Mouse (Mus musculus) bone marrow, adult 2 months (tissue): Measurements from ENCODE around the gene Emsy. TPM values are rescaled to one million over a fixed set of nuclear protein-coding genes. Genes with fewer than 3 reads are reported as not detected.

ENCODE experiments used
- H3K27ac ChIP-seq: fragments of 200-500 bp; 2 replicates; pipeline ENCODE4 v1.5.1; 2012; ENCODE audit warnings: low read depth, mild to moderate bottlenecking, control low read depth, inconsistent platforms, low read length; ENCODE audit not compliant: control insufficient read depth, poor library complexity, insufficient read depth
- H3K4me1 ChIP-seq: fragments of 200-500 bp; 2 replicates; pipeline ENCODE4 v1.6.1; 2011; ENCODE audit warnings: low read length; ENCODE audit not compliant: control insufficient read depth, insufficient read depth
- H3K4me3 ChIP-seq: fragments of 200-500 bp; replicated peaks from 2 replicates; pipeline ENCODE3; 2011; ENCODE audit warnings: mild to moderate bottlenecking, low read depth, low read length, control low read depth; ENCODE audit not compliant: control insufficient read depth
- CTCF ChIP-seq: fragments of 200-500 bp; IDR thresholded peaks from 2 replicates; pipeline ENCODE4 v1.5.1; 2011; ENCODE audit warnings: low read length, control low read depth; ENCODE audit not compliant: control insufficient read depth, insufficient read depth
- POLR2A ChIP-seq: fragments of 200-500 bp; IDR thresholded peaks from 2 replicates; pipeline ENCODE4 v1.6.1; 2011; ENCODE audit warnings: low read depth, mild to moderate bottlenecking, control low read depth, low read length, borderline replicate concordance; ENCODE audit not compliant: control insufficient read depth
- WGBS: fragments of 180-500 bp; shearing (Covaris S2); methylation state at CpG from one replicate; pipeline ENCODE4 v1.1.7; 2018; 5-methylcytosine and 5-hydroxymethylcytosine counted together
- polyA plus RNA-seq: library from polyadenylated mRNA; stranded (reverse); fragments of >200 nt; gene quantifications from 2 replicates; pipeline ENCODE4 v1.2.4, GENCODE M21; 2011; ENCODE audit warnings: low replicate concordance; ENCODE audit not compliant: missing spikeins, insufficient read depth, insufficient read length

The Emsy gene
- polyA plus RNA-seq, 1 experiment: 17.0 TPM

- 75% methylated on average over 9 of the region's 9 CpGs for WGBS
- TF ChIP-seq CTCF: no peak
- no peak for TF ChIP-seq POLR2A
- no peak overlapping the region for H3K27ac ChIP-seq
- no peaks in the 10 kb centered on the region; the same call in 1 of the 2 replicates for H3K4me1 ChIP-seq
- no peak overlapping the region for H3K4me3 ChIP-seq
These were observed 98.3 kb downstream of the Emsy start for GRCm38 (mm10) chr7:98558128-98558921.

- H3K27ac ChIP-seq: no peak overlapping the region
- TF ChIP-seq POLR2A (no peak), CTCF (no peak)
- 46% methylated on average over 6 of the region's 6 CpGs for whole genome bisulfite sequencing
- H3K4me1 ChIP-seq: no peaks in the 10 kb centered on the region; the same call in 1 of the 2 replicates
- H3K4me3 ChIP-seq: no peak overlapping the region
These were observed 99.7 kb downstream of the Emsy start for GRCm38 (mm10) chr7:98556767-98557394.

- TF ChIP-seq POLR2A (no peak), CTCF (no peak)
- H3K4me1 ChIP-seq: no peaks in the 10 kb centered on the region
- 81% methylated on average over 3 of the region's 3 CpGs for WGBS
- no peak overlapping the region for H3K4me3 ChIP-seq
- no peak overlapping the region for H3K27ac ChIP-seq
These were observed 105.5 kb downstream of the Emsy start for GRCm38 (mm10) chr7:98551041-98551440.

- Histone ChIP-seq H3K4me3 (no peak overlapping the region), H3K27ac (no peak overlapping the region), H3K4me1 (no peaks in the 10 kb centered on the region)
- TF ChIP-seq CTCF: no peak
- no peak for TF ChIP-seq POLR2A
- WGBS: 17% methylated on average over 2 of the region's 2 CpGs
These were observed 106.0 kb downstream of the Emsy start for GRCm38 (mm10) chr7:98550596-98550995.

- Histone ChIP-seq H3K27ac (no peak overlapping the region), H3K4me3 (no peak overlapping the region), H3K4me1 (no peaks in the 10 kb centered on the region)
- 21% methylated on average over 3 of the region's 3 CpGs for WGBS
- TF ChIP-seq POLR2A: no peak
- TF ChIP-seq CTCF: no peak
These were observed 107.7 kb downstream of the Emsy start for GRCm38 (mm10) chr7:98548839-98549238.

- Histone ChIP-seq H3K27ac (no peak overlapping the region), H3K4me1 (no peaks in the 10 kb centered on the region), H3K4me3 (no peak overlapping the region)
- TF ChIP-seq POLR2A (no peak), CTCF (no peak)
- 24% methylated on average over 3 of the region's 3 CpGs for WGBS
These were observed 112.0 kb downstream of the Emsy start for GRCm38 (mm10) chr7:98544556-98544955.

- TF ChIP-seq CTCF (no peak), POLR2A (no peak)
- H3K27ac ChIP-seq: no peak overlapping the region
- H3K4me1 ChIP-seq: no peaks in the 10 kb centered on the region
- H3K4me3 ChIP-seq: no peak overlapping the region
- 76% methylated on average over 11 of the region's 11 CpGs for WGBS
These were observed 112.7 kb downstream of the Emsy start for GRCm38 (mm10) chr7:98543853-98544370.

- 63% methylated on average over 6 of the region's 6 CpGs for WGBS
- no peak for TF ChIP-seq POLR2A
- no peak for TF ChIP-seq CTCF
- Histone ChIP-seq H3K4me3 (no peak overlapping the region), H3K27ac (no peak overlapping the region), H3K4me1 (no peaks in the 10 kb centered on the region)
These were observed 113.8 kb downstream of the Emsy start for GRCm38 (mm10) chr7:98542731-98543142.
